Mouse (Mus musculus): Measurements from ENCODE around the gene Shoc2.
A peak's percentile ranks its signal among the peaks of the same experiment; 100 is the strongest.

Gene Shoc2

GRCm38 (mm10) chr19:54035100-54035499 lies 91.0 kb downstream of the Shoc2 start:
- DNase-seq (ENCODE audit: low spot score in 2 of 2), result no peak

DNA sequence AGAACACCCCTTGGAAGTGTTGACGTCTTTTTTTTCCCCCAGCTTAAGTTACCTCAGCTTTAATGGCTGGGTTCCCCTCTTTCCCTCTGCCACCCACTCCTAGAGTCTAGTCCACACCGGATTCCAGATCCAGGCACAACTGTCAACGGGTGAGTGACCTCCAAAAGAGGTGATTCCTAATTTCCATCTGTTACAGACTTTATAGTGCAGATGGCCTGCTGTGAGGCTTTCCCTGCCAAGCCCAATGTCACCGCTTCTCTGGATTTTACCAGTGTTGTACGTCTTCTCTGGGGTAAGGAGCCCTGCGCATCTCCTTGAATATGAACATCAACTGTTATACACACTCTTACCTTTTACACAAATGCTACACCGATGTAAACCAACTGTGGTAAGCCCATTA lies 95.3 kb downstream of the Shoc2 start:
- no peak for DNase-seq (ENCODE audit: low spot score in 2 of 2)

DNA sequence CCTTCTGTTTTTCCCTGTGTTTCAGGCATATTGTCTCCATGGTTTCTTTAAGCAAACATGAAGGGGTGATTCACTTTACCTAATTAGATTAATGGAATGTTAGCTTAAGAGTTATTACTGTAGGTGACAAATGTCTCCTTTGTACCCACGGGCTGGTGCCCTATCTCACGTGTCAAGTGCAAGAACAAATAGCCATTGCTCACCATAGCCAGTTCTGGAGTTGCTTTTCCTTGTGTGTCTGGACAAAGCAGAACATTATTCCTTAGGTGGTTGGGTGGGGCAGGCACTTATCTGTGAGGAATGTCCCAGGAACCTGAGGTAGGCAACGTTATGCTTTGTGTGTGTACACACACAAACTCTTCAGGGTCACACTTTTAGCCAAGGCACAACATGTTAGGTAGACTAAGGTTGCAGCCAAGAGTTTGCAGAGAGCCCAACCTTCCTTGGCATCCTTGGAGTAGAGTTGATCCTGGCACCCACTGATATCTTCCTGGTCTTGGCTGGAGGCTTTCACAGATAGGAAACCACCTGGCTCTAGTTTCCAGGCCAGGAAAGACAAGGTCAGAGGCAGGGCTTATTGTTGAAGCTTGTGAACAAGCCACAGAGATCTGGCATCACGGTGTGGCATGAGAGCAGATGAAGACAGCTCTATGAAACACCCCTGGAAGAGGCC lies 96.4 kb downstream of the Shoc2 start:
- no peak for DNase-seq (ENCODE audit: low spot score in 2 of 2)

GRCm38 (mm10) chr19:54041029-54041367 lies 96.9 kb downstream of the Shoc2 start:
- no peak for DNase-seq (ENCODE audit: low spot score in 2 of 2)

- DNase-seq (ENCODE audit: low spot score in 2 of 2), result no peak
Measured at GRCm38 (mm10) chr19:54043851-54044250, 99.7 kb downstream of the Shoc2 start, which contains the start of gene Adra2a. Gene Adra2a, plus strand, starts transcription at chr19:54044151.

GRCm38 (mm10) chr19:54044507-54045371 lies 100.6 kb downstream of the Shoc2 start:
- peak in 1 of 2 experiments; percentile 9 for DNase-seq (ENCODE audit: low spot score in 2 of 2)

GRCm38 (mm10) chr19:54045412-54045811 lies 101.3 kb downstream of the Shoc2 start:
- DNase-seq (ENCODE audit: low spot score in 2 of 2), result no peak

DNA sequence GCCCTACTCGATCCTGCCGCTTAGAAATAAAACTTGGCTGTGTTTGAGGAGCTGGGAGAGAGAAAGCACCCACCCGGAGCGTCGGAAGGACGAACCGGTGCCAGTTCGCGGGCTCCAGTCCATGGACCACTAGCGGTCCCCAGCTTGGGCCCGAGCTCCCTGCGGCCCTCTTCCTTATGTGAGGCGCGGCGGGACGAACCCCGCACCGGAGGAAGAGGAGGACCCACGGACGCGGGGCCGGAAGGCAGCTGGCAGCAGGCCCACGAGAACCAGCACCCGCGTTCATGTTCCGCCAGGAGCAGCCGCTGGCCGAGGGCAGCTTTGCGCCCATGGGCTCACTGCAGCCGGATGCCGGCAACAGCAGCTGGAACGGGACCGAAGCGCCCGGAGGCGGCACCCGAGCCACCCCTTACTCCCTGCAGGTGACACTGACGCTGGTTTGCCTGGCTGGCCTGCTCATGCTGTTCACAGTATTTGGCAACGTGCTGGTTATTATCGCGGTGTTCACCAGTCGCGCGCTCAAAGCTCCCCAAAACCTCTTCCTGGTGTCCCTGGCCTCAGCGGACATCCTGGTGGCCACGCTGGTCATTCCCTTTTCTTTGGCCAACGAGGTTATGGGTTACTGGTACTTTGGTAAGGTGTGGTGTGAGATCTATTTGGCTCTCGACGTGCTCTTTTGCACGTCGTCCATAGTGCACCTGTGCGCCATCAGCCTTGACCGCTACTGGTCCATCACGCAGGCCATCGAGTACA lies 102.0 kb downstream of the Shoc2 start:
- DNase-seq (ENCODE audit: low spot score in 2 of 2), result no peak

DNA sequence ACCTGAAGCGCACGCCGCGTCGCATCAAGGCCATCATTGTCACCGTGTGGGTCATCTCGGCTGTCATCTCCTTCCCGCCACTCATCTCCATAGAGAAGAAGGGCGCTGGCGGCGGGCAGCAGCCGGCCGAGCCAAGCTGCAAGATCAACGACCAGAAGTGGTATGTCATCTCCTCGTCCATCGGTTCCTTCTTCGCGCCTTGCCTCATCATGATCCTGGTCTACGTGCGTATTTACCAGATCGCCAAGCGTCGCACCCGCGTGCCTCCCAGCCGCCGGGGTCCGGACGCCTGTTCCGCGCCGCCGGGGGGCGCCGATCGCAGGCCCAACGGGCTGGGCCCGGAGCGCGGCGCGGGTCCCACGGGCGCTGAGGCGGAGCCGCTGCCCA lies 102.6 kb downstream of the Shoc2 start:
- no peak for DNase-seq (ENCODE audit: low spot score in 2 of 2)

- no peak for DNase-seq (ENCODE audit: low spot score in 2 of 2)
Measured at GRCm38 (mm10) chr19:54047386-54048050, 103.4 kb downstream of the Shoc2 start.

DNA sequence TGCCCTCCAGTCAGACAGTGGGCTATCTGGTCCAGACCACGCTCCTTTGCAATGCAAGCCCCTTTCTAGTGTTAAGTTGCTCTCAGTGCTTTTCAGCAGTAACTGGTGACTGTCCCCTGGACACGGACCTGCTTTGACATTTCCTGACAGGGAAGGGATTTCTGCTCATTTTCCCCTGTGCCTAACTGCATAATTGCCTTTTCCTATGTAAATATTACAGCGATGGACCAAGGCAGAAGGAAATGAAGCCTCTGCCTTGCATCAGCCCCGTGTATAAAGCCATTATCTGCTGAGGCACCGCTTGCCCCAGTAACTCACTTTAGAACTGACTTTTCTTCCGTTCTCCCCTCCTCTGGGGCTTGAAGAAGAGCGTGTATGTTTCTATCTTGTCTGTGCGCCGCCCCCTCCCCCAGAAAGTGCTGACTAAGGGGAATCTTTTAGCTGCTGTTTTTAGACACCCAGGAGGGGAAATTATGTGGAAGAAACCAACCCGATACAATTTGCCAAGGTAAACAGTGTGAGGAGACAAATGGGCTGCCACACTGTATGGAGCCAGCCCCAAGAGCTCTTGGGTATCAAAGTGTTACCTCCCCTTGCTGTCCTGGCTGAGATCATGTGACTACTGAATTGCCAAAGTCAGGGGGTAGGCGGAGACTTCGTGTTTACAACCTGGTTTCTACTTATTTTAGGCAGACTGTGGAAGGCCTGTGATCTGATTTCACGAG lies 104.2 kb downstream of the Shoc2 start:
- no peak for DNase-seq (ENCODE audit: low spot score in 2 of 2)

DNA sequence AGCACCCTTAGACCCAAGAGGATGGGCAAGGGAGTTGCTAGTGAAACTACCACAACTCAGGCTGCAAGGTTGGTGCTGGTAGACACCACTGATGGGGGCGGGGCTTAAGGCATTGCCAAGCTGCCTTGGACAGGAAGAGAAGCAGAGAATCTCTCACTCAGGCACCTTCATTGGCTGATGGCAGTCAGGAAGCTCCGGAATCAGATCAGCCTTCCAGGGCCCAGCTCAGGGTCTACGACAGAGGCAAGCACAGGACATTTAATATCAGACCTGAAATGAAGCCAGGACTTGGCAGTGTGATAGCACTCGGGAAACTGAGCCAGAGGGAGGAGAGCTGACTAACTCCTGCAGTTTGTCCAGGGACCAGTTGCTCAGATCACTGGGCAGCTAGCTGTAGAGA lies 107.5 kb downstream of the Shoc2 start:
- DNase-seq (ENCODE audit: low spot score in 2 of 2), result no peak

DNA sequence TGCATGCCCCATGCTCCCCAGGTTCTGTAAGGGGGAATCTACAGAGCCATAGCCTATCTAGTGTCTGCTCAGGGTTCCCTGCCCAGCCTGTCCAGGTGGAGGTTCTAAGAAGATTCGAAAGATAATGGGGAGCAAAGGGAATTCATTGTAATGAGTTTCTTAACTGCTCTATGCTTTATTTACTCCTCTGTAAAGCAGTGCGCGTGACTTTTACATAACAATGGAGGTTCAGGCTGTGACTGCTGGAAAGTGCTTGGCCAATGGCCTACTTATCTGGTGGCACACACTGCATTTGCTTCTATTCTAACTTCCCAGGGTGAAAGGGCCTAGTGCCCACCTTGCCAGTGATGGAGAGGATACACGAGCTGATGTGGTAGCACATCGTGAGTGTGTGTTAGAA lies 111.7 kb downstream of the Shoc2 start:
- no peak for DNase-seq (ENCODE audit: low spot score in 2 of 2)

DNA sequence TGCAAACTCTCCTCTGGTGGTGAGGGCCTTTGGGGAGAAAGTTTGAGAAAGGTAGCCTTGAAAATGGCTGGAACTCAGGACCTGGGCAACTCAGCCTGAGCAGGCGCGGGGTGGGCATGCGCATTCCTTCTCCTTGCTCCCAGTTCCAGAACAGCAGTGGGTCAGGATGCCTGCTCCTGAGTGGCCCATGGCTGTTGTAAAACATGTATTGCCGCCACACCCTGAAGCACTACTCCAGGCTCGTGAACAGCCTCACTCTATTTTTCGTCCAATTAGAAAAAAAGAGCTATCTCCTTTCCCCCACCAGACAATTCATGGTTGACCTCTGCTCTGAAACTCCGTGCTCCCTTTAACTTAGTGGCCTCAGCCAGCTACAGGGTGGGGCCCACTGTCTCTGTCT lies 124.3 kb downstream of the Shoc2 start:
- DNase-seq (ENCODE audit: low spot score in 2 of 2), result no peak

DNA sequence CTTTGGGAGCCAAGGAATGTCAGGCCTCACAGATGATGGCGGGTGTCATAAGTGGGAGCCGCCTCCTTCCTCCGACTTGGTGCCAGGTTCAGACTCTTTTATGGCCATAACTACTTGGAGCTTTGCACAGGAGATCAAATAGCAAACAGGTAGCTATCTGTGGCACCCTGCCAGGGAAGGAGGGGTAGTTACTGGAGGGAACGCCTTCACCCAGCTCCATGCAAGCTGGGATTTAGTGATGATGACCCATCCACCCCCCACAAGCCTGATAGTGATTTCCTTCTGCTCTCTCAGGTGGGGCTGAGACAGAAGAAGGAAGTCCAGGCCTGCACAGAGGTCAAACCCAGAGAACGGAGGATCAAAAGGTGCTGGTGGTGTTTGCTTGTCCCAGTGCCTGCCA lies 126.4 kb downstream of the Shoc2 start:
- peak; percentile 6 to 34 for DNase-seq (ENCODE audit: low spot score in 2 of 2)

GRCm38 (mm10) chr19:54072233-54072800 lies 128.2 kb downstream of the Shoc2 start:
- DNase-seq (ENCODE audit: low spot score in 2 of 2), result peak in 1 of 2 experiments; percentile 34

DNA sequence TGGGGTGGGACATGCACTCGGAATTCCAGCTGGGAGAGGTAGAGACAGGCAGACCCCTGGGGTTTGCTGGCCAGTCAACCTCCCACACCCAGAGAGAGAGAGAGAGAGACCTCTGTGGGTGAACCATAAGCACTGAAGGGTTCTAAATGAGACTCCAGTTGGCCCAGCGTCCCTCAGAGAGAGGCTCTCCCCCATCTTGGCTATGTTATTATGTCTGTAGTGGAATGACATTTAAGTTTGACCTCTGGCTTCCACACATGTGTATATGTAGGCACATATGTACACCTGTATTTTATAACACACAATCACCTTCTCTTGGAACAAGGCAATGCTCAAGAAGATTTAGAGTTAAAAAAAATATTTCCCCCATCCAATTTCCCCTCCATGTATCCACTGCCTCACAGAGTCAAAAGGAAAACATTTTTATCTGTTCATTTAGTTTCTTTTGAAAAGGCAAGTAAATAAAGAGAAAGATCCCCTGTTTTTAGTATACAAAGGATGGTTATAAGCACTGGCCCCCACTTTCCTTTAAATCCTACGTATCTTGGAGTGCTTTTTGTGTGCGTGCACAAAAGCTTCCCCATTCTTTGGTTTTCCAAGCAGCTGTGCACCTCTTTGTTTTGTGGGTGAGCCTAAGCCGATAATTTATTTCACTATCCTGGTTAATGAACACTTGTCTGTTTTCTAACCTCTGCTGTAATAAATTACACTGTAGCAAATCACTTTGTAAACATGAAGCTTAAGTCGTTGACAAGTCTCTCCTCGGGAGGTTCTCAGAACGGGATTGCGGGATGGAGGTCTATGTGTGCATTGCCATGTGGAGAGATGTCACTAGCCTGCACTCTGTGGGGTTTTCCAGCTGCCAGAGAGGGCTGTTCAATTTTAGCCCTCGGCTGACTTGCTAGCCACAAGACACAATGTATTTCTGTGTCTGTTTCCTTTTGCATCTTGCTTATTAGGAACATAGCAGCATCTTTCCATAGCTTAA lies 132.6 kb downstream of the Shoc2 start:
- no peak for DNase-seq (ENCODE audit: low spot score in 2 of 2)

- DNase-seq (ENCODE audit: low spot score in 2 of 2), result no peak
Measured at GRCm38 (mm10) chr19:54081303-54081702, 137.2 kb downstream of the Shoc2 start.

DNA sequence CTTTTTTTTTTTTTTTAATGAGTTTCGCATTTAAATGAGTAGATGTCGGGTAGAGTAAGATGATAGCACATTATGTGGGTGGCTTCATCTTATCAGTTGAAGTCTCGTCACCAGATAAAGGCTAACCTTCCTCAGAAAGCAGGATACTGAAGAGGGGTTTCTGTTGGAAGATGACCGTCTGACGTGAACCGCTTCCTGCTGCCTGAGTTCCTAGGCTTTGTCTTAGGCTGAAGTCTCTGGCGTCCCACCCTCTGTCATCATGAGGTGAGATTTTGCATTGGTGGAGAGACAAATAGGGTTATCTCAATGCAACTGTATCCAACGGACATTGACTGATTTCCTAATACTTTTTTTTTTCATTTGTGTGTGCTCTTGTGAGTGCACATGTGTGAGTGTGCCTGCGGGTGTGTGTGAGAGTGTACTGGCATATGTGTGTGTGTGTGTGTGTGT lies 137.6 kb downstream of the Shoc2 start:
- no peak for DNase-seq (ENCODE audit: low spot score in 2 of 2)
